Mouse (Mus musculus): ENCODE data around the gene Fahd1. TPM values are rescaled to one million over a fixed set of nuclear protein-coding genes. Genes with fewer than 3 reads are reported as not detected.

Fahd1 gene
- polyA plus RNA-seq, 1 experiment = 108 TPM

- Histone ChIP-seq H3K27me3 (ENCODE audit: control insufficient read depth, insufficient read depth, low read length) (no peaks in the 10 kb centered on the region), H3K4me1 (ENCODE audit: control insufficient read depth, insufficient read depth, insufficient read length, low read length) (peaks cover 11% of the 10 kb centered on the region), H3K27ac (ENCODE audit: insufficient read depth, low read depth, low read length) (peak overlapping the region; percentile 73), H3K36me3 (ENCODE audit: control insufficient read depth, insufficient read depth, low read length) (peaks cover 45% of the 10 kb centered on the region), H3K4me3 (ENCODE audit: low read depth, low read length) (peak overlapping the region; percentile 72)
- TF ChIP-seq POLR2A (IDR thresholded peaks at IDR 0.05; ENCODE audit: low read depth, low read length) = no peak
- TF ChIP-seq CTCF (IDR thresholded peaks at IDR 0.05; ENCODE audit: extremely low read depth, insufficient read length, insufficient replicate concordance, low read depth, low read length) = no peak
- WGBS = 3% methylated on average over 23 of the region's 23 CpGs
These were observed 45.5 kb upstream of the Fahd1 start for GRCm38 (mm10) chr17:24895571-24896240.

- WGBS = under 1% methylated on average over 62 of the region's 62 CpGs
- TF ChIP-seq POLR2A (IDR thresholded peaks at IDR 0.05; ENCODE audit: low read depth, low read length) (no peak; the same call in 1 of the 2 replicates), CTCF (IDR thresholded peaks at IDR 0.05; ENCODE audit: extremely low read depth, insufficient read length, insufficient replicate concordance, low read depth, low read length) (no peak)
- Histone ChIP-seq H3K27ac (ENCODE audit: insufficient read depth, low read depth, low read length) (peak within 1 kb of the TSS; percentile 73), H3K4me1 (ENCODE audit: control insufficient read depth, insufficient read depth, insufficient read length, low read length) (peaks cover 11% of the 10 kb centered on the region), H3K4me3 (ENCODE audit: low read depth, low read length) (peak within 1 kb of the TSS; percentile 72), H3K36me3 (ENCODE audit: control insufficient read depth, insufficient read depth, low read length) (peaks cover 45% of the 10 kb centered on the region), H3K27me3 (ENCODE audit: control insufficient read depth, insufficient read depth, low read length) (no peaks in the 10 kb centered on the region)
These were observed 44.9 kb upstream of the Fahd1 start, which contains the start of the genes Eme2 and Mrps34 for GRCm38 (mm10) chr17:24894995-24895547. Gene Eme2 (minus strand): TSS chr17:24895087. Gene Mrps34 (plus strand): TSS chr17:24895116.

DNA sequence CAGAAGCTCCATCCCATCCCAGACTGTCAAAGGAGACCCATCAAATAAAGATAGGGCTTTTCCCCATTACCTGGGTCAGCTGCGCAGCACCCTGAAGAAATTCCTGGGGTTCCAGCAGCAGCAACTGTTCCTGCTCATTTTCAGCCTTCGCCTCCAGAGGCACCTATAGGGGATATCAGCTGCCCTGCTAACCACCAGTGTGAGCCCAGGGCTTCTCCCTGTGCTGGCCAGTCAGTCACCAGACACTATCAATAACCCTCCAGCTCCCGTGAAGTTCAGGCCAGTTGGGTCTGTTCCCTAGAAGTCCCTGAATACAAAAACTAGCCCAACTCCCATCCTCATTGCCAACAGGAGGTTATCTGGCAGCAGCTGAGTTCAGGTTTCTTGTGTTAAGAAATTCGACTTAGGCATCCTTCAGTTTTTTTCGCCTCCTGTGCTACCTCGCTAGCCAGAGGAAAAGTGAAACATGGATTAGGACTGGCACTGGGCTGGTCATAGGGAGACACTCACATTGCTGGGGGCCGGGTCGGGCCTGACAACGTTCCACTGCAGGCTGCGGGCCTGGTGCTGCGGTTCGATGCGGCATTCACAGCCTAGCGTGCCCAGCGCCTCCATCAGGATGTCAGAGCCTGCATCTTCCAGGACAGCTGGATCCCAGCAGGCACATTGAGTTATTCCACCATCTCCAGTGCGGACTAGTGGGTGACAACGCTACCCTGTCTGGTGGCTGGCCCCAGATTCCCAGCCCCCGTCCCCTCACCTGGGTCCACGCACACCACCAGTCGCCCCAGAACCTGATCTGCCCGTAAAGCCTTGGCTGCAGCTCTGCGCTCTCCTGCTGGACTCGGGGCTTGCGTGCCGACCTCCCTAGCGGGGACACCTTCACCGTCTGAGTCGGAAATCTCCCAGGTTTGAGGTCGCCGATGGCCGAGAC is 44.2 kb upstream of the Fahd1 start:
- Histone ChIP-seq H3K4me3 (ENCODE audit: low read depth, low read length) (peak overlapping the region; percentile 72), H3K36me3 (ENCODE audit: control insufficient read depth, insufficient read depth, low read length) (peaks cover 40% of the 10 kb centered on the region), H3K27me3 (ENCODE audit: control insufficient read depth, insufficient read depth, low read length) (no peaks in the 10 kb centered on the region), H3K27ac (ENCODE audit: insufficient read depth, low read depth, low read length) (peak overlapping the region; percentile 43), H3K4me1 (ENCODE audit: control insufficient read depth, insufficient read depth, insufficient read length, low read length) (peaks cover 11% of the 10 kb centered on the region)
- 8% methylated on average over 31 of the region's 31 CpGs for WGBS
- TF ChIP-seq POLR2A (IDR thresholded peaks at IDR 0.05; ENCODE audit: low read depth, low read length) (no peak; the same call in 1 of the 2 replicates), CTCF (IDR thresholded peaks at IDR 0.05; ENCODE audit: extremely low read depth, insufficient read length, insufficient replicate concordance, low read depth, low read length) (no peak)

- TF ChIP-seq CTCF (IDR thresholded peaks at IDR 0.05; ENCODE audit: extremely low read depth, insufficient read length, insufficient replicate concordance, low read depth, low read length) (no peak), POLR2A (IDR thresholded peaks at IDR 0.05; ENCODE audit: low read depth, low read length) (no peak)
- 98% methylated on average over 2 of the region's 2 CpGs for WGBS
- Histone ChIP-seq H3K27ac (ENCODE audit: insufficient read depth, low read depth, low read length) (no peak overlapping the region), H3K27me3 (ENCODE audit: control insufficient read depth, insufficient read depth, low read length) (no peaks in the 10 kb centered on the region), H3K36me3 (ENCODE audit: control insufficient read depth, insufficient read depth, low read length) (peaks cover 32% of the 10 kb centered on the region), H3K4me3 (ENCODE audit: low read depth, low read length) (no peak overlapping the region), H3K4me1 (ENCODE audit: control insufficient read depth, insufficient read depth, insufficient read length, low read length) (peaks cover 11% of the 10 kb centered on the region)
These were observed 43.1 kb upstream of the Fahd1 start for GRCm38 (mm10) chr17:24893276-24893675.

DNA sequence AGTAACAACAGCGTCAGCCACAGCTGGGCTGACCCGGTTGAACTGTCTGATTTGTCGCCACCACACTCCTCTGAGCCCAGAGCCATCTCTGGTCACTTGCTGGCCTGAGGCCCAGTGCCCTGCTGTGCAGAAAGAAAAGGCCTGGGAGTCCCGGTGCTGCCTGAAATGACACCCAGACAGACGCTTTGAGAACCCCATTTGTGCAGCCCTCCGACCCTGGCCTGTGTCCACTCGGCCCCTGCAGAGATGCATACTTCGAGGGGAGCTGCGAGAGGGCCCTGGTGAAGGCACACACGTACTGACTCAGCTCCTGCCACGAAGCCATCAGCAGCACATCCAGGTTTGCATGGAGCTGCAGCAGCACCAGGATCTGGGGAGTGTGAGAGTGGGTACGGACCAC is 42.6 kb upstream of the Fahd1 start:
- 92% methylated on average over 12 of the region's 12 CpGs for WGBS
- H3K4me1 ChIP-seq (ENCODE audit: control insufficient read depth, insufficient read depth, insufficient read length, low read length) = peaks cover 10% of the 10 kb centered on the region
- H3K27me3 ChIP-seq (ENCODE audit: control insufficient read depth, insufficient read depth, low read length) = no peaks in the 10 kb centered on the region
- H3K27ac ChIP-seq (ENCODE audit: insufficient read depth, low read depth, low read length) = no peak overlapping the region
- TF ChIP-seq CTCF (IDR thresholded peaks at IDR 0.05; ENCODE audit: extremely low read depth, insufficient read length, insufficient replicate concordance, low read depth, low read length) (no peak), POLR2A (IDR thresholded peaks at IDR 0.05; ENCODE audit: low read depth, low read length) (no peak)
- peaks cover 30% of the 10 kb centered on the region for H3K36me3 ChIP-seq (ENCODE audit: control insufficient read depth, insufficient read depth, low read length)
- H3K4me3 ChIP-seq (ENCODE audit: low read depth, low read length) = no peak overlapping the region

DNA sequence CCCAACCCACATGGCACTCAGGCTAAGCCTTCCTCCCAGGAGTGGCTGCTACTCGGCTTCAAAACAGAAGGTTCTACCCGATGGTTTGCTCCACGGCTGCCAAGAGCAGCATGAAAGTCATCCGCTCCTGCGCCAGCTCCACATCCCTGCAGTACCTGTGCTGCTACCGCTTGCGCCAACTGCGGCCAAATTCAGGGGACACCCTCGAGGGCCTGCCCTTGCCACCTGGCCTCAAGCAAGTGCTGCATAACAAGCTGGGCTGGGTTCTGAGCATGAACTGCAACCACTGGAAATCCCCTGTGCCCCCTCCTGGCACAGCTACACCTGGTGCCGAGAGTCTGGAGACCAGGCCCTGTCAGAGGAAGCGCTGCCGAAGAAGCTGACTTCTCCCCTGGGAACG is 41.2 kb upstream of the Fahd1 start:
- Histone ChIP-seq H3K27ac (ENCODE audit: insufficient read depth, low read depth, low read length) (no peak overlapping the region), H3K4me3 (ENCODE audit: low read depth, low read length) (no peak overlapping the region), H3K4me1 (ENCODE audit: control insufficient read depth, insufficient read depth, insufficient read length, low read length) (peaks cover 8% of the 10 kb centered on the region), H3K27me3 (ENCODE audit: control insufficient read depth, insufficient read depth, low read length) (no peaks in the 10 kb centered on the region), H3K36me3 (ENCODE audit: control insufficient read depth, insufficient read depth, low read length) (peaks cover 27% of the 10 kb centered on the region)
- 79% methylated on average over 13 of the region's 13 CpGs for WGBS
- TF ChIP-seq POLR2A (IDR thresholded peaks at IDR 0.05; ENCODE audit: low read depth, low read length) (no peak), CTCF (IDR thresholded peaks at IDR 0.05; ENCODE audit: extremely low read depth, insufficient read length, insufficient replicate concordance, low read depth, low read length) (no peak)

All from small intestine, adult 2 months (tissue).